Mouse (Mus musculus): ENCODE results near the gene Espnl.

DNA sequence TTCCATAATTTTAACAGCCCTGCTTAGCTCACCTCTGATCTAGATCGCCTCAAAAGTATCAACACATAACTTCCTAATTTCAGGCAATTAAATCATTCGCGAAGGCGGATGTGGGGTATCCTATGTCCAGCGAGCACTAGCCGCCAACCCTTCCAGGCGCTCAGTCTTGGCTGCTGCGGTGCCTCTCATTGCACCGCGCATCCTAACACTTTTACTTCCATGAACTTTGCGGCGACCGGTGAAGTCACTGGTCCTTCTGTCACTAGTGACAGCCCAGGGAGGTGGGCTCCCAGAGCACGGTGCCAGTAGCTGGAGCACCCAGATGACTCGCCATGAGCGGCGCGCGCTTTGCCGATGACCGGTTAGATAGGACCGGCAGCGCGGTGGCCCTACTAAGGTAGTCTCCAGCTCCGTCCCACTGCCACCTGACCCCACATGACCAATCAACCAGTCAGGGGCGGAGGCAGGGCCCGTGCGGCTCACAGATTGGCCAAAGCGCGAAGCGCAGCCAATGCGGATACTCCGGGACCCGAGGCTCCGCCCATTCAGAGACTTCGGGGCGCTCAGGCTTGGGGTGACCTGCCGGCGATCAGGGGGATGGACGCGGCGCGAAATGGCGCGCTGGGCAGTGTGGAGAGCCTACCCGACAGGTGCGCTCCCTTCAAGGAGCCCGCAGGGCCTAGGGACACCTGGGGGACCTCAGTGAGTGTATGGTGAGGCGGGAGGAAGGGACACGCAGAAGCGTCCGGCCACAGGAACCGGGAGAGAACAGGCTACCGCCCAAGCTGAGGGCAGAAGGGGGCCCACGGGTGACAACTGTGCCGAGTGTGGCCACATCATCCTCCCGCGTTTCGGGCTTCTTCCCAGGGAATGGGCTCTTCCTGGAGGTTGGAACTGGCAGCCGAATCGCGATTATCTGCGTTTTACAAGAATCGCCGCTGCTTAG is 23.8 kb upstream of the Espnl start, which contains the start of gene Scly:
- TF ChIP-seq POLR2A (IDR thresholded peaks at IDR 0.05; ENCODE audit: borderline replicate concordance, extremely low read depth, insufficient read depth, insufficient read length, poor library complexity, severe bottlenecking) (peak; percentile 27; the same call in 1 of the 2 replicates), CTCF (IDR thresholded peaks at IDR 0.05; ENCODE audit: borderline replicate concordance, extremely low read depth, insufficient read depth, insufficient read length) (no peak)
